In genomic region chr9:74912619-74913376, GRCm38 (mm10) we compare ENCODE assay signal across 17 mouse cellular contexts. TPM values are rescaled to one million over a fixed set of nuclear protein-coding genes. Genes with fewer than 3 reads are reported as not detected.
DNase-seq lines count a peak whose midpoint lies in the region; ATAC-seq and TF ChIP-seq lines count a peak whose summit lies in the region.
"Had no signal": no experiment of that assay in that cellular context is flagged by ENCODE, and none has a peak within 500 bp of the region (broad histone marks: within the 10 kb centered on the region; RNA-seq: fewer than 3 reads in every experiment).

No protein-coding gene starts in this region.

- H3K36me3 ChIP-seq in small intestine, adult 2 months (ENCODE audit: control insufficient read depth, insufficient read depth, low read length): no peaks in the 10 kb centered on the region
- H3K36me3 ChIP-seq: heart, embryonic 15.5 days; hindbrain, embryonic 15.5 days; neural tube, embryonic 13.5 days had no signal

- no peak for TF ChIP-seq CTCF in small intestine, adult 2 months (IDR thresholded peaks at IDR 0.05; ENCODE audit: extremely low read depth, insufficient read length, insufficient replicate concordance, low read depth, low read length)

- ATAC-seq in granulocyte monocyte progenitor cell, adult 5-6 weeks (replicated peaks; ENCODE audit: poor library complexity, severe bottlenecking): peak; percentile 73
- no peak for ATAC-seq in CD4-positive, CD25-positive, alpha-beta regulatory T cell, adult 4 months
- ATAC-seq: midbrain, embryonic 16.5 days had no signal

- peak; percentile 20 for DNase-seq in lung, postnatal 14 days
- DNase-seq in lung, postnatal 25 days (ENCODE audit: low spot score): no peak
- DNase-seq in brain, embryonic 18.5 days (ENCODE audit: low read depth, low spot score): peak; percentile 10
- DNase-seq in kidney, postnatal 36 days: no peak
- DNase-seq: adrenal gland, adult 8-10 months; gastrocnemius, postnatal 10 days; left cerebral cortex, postnatal 4 days had no signal

- peaks cover 5% of the 10 kb centered on the region; the same call in 1 of the 2 replicates for H3K4me1 ChIP-seq in small intestine, adult 2 months (ENCODE audit: control insufficient read depth, insufficient read depth, insufficient read length, low read length)
- H3K4me1 ChIP-seq: hindbrain, embryonic 15.5 days had no signal

- no peak overlapping the region for H3K4me3 ChIP-seq in small intestine, adult 2 months (ENCODE audit: low read depth, low read length)
- H3K4me3 ChIP-seq: erythroblast, embryonic 14.5 days; heart, embryonic 15.5 days; hindbrain, embryonic 15.5 days; neural tube, embryonic 13.5 days had no signal

- peak overlapping the region; percentile 21; the same call in 1 of the 2 replicates for H3K27ac ChIP-seq in small intestine, adult 2 months (ENCODE audit: insufficient read depth, low read depth, low read length)
- H3K27ac ChIP-seq: heart, embryonic 15.5 days; hindbrain, embryonic 15.5 days; neural tube, embryonic 13.5 days had no signal

- no peaks in the 10 kb centered on the region for H3K27me3 ChIP-seq in small intestine, adult 2 months (ENCODE audit: control insufficient read depth, insufficient read depth, low read length)
- H3K27me3 ChIP-seq: heart, embryonic 15.5 days; hindbrain, embryonic 15.5 days; neural tube, embryonic 13.5 days had no signal

- no peak for TF ChIP-seq POLR2A in small intestine, adult 2 months (IDR thresholded peaks at IDR 0.05; ENCODE audit: low read depth, low read length)

- WGBS in small intestine, adult 2 months: 72% methylated on average over 19 of the region's 19 CpGs

RNA-seq across cellular contexts. Expression of gene Fam214a, which starts 39.9 kb away (rescaled TPM):
- 8.8 and 9.2 TPM in 2 replicates for total RNA-seq in granulocyte monocyte progenitor cell, adult 5-6 weeks (2014; fragmentation: Nextera tagmentation)
- total RNA-seq in granulocyte monocyte progenitor cell, adult 5-6 weeks (2017): 9.4 and 13.5 TPM in 2 replicates
- polyA plus RNA-seq in small intestine, adult 2 months (2012; rRNA removed): 1.0 and 2.9 TPM in 2 replicates
- 10 to 100 TPM; 24.3 to 28.4 TPM for polyA plus RNA-seq in CD4-positive, CD25-positive, alpha-beta regulatory T cell, adult 4 months (2017; shearing (Covaris generic))
- polyA plus RNA-seq: erythroblast, embryonic 14.5 days had no signal

RNA-seq across cellular contexts. Expression of gene Onecut1, which starts 51.1 kb away (rescaled TPM):
- total RNA-seq in granulocyte monocyte progenitor cell, adult 5-6 weeks (2014; fragmentation: Nextera tagmentation): not detected in 2 replicates
- not detected in 2 replicates for total RNA-seq in granulocyte monocyte progenitor cell, adult 5-6 weeks (2017)
- polyA plus RNA-seq in small intestine, adult 2 months (2012; rRNA removed): 0.91 TPM in 1 of 2 replicates, not detected in the other
- polyA plus RNA-seq in CD4-positive, CD25-positive, alpha-beta regulatory T cell, adult 4 months (2017; shearing (Covaris generic)): not detected
- total RNA-seq: common myeloid progenitor, adult 5-6 weeks; gastrocnemius, postnatal 10 days had no signal
- polyA plus RNA-seq: erythroblast, embryonic 14.5 days; heart, embryonic 15.5 days; lung, embryonic 16.5 days had no signal

Comparison
In these comparisons a context has a peak if more than half of its experiments do, and no peak if none do; other contexts are left out.
1. DNase-seq: peak in lung, postnatal 14 days (single experiment) and brain, embryonic 18.5 days (single experiment); none in lung, postnatal 25 days (single experiment) and kidney, postnatal 36 days (0 of 2).